Mouse (Mus musculus): ENCODE measurements at regions not wholly inside any gene's neighbourhood (a gene's known extent, or its start where the extent isn't known, plus 50 kb on each side); places are given as distances from the start of the nearest gene placed in this dataset.

- TF ChIP-seq CTCF (IDR thresholded peaks at IDR 0.05; ENCODE audit: control insufficient read depth, insufficient read depth, insufficient replicate concordance, low read depth, low read length) (no peak), POLR2A (IDR thresholded peaks at IDR 0.05; ENCODE audit: control insufficient read depth, low read depth, low read length) (no peak)
These were observed 378.3 kb downstream of the Ptpru start for GRCm38 (mm10) chr4:131459746-131460145.

Data from testis, adult 2 months (tissue).